Mouse (Mus musculus): ENCODE results near the gene Fnip2.

GRCm38 (mm10) chr3:79563511-79563910, 4.1 kb downstream of the Fnip2 start:
- TF ChIP-seq CTCF (IDR thresholded peaks at IDR 0.05; ENCODE audit: borderline replicate concordance, extremely low read depth, insufficient read depth, insufficient read length) (no peak), POLR2A (IDR thresholded peaks at IDR 0.05; ENCODE audit: borderline replicate concordance, extremely low read depth, insufficient read depth, insufficient read length, poor library complexity, severe bottlenecking) (no peak)
